Comparison of ENCODE assay signal across 9 mouse cellular contexts in genomic region chr16:42873942-42874341, GRCm38 (mm10). TPM values are rescaled to one million over a fixed set of nuclear protein-coding genes. Genes with fewer than 3 reads are reported as not detected.
DNase-seq lines count a peak whose midpoint lies in the region; ATAC-seq lines count a peak whose summit lies in the region.
"Had no signal": no experiment of that assay in that cellular context is flagged by ENCODE, and none has a peak within 500 bp of the region (broad histone marks: within the 10 kb centered on the region; RNA-seq: fewer than 3 reads in every experiment).

No protein-coding gene starts in this region.

- intact Hi-C loops in heart, postnatal 14 days (cut with DNase I): loop anchor here (5.0 kb wide), 1 partner anchor 37 kb away; no protein-coding TSS in a partner anchor

- H3K4me3 ChIP-seq in heart, embryonic 14.5 days (ENCODE audit: control insufficient read depth in 1 of 2, insufficient read depth in 1 of 2, low read depth in 1 of 2, low read length in 2 of 2): no peak overlapping the region
- H3K4me3 ChIP-seq in lung, embryonic 15.5 days: no peak overlapping the region
- H3K4me3 ChIP-seq in embryonic facial prominence, embryonic 14.5 days (ENCODE audit: low read depth, low read length): peak overlapping the region; percentile 58; the same call in 1 of the 2 replicates
- H3K4me3 ChIP-seq in midbrain, embryonic 15.5 days: no peak overlapping the region

- no peaks in the 10 kb centered on the region for H3K36me3 ChIP-seq in heart, embryonic 14.5 days (ENCODE audit: control insufficient read depth, insufficient read depth, low read length)
- H3K36me3 ChIP-seq in lung, embryonic 15.5 days: no peaks in the 10 kb centered on the region
- no peaks in the 10 kb centered on the region for H3K36me3 ChIP-seq in embryonic facial prominence, embryonic 14.5 days (ENCODE audit: control insufficient read depth, insufficient read depth, low read length)
- H3K36me3 ChIP-seq in midbrain, embryonic 15.5 days (replicated peaks): no peaks in the 10 kb centered on the region
- H3K36me3 ChIP-seq: liver, embryonic 15.5 days; neural tube, embryonic 12.5 days had no signal

- H3K4me2 ChIP-seq in heart, embryonic 14.5 days (ENCODE audit: low read length): peak overlapping the region; percentile 58; the same call in 1 of the 2 replicates
- H3K4me2 ChIP-seq in lung, embryonic 15.5 days: no peak overlapping the region
- H3K4me2 ChIP-seq in embryonic facial prominence, embryonic 14.5 days (ENCODE audit: low read depth, low read length): no peak overlapping the region; the same call in 1 of the 2 replicates
- H3K4me2 ChIP-seq in midbrain, embryonic 15.5 days: peak overlapping the region; percentile 51; the same call in 1 of the 2 replicates

- peaks cover 0 to 11% of the 10 kb centered on the region in 2 experiments; a peak in 1 of 4 replicates for H3K4me1 ChIP-seq in heart, embryonic 14.5 days (ENCODE audit: control insufficient read depth in 2 of 2, insufficient read depth in 2 of 2, low read length in 2 of 2)
- no peaks in the 10 kb centered on the region for H3K4me1 ChIP-seq in lung, embryonic 15.5 days
- no peaks in the 10 kb centered on the region; the same call in 1 of the 2 replicates for H3K4me1 ChIP-seq in embryonic facial prominence, embryonic 14.5 days (ENCODE audit: control insufficient read depth, insufficient read depth, low read length)
- H3K4me1 ChIP-seq in midbrain, embryonic 15.5 days: peaks cover 7% of the 10 kb centered on the region

- 63% methylated on average over 3 of the region's 3 CpGs for WGBS in heart, embryonic 14.5 days
- WGBS in lung, embryonic 15.5 days: 44% methylated on average over 3 of the region's 3 CpGs
- 60% methylated on average over 3 of the region's 3 CpGs for WGBS in embryonic facial prominence, embryonic 14.5 days
- 57% methylated on average over 3 of the region's 3 CpGs for WGBS in midbrain, embryonic 15.5 days

- H3K9me3 ChIP-seq in heart, embryonic 14.5 days (ENCODE audit: control insufficient read depth, low read length): no peaks in the 10 kb centered on the region
- no peaks in the 10 kb centered on the region for H3K9me3 ChIP-seq in lung, embryonic 15.5 days
- no peaks in the 10 kb centered on the region for H3K9me3 ChIP-seq in embryonic facial prominence, embryonic 14.5 days (ENCODE audit: control insufficient read depth, low read length)
- no peaks in the 10 kb centered on the region for H3K9me3 ChIP-seq in midbrain, embryonic 15.5 days
- H3K9me3 ChIP-seq: liver, embryonic 15.5 days; neural tube, embryonic 12.5 days had no signal

- H3K27ac ChIP-seq in heart, embryonic 14.5 days (replicated peaks in 1 of 2; ENCODE audit: control insufficient read depth in 1 of 2, insufficient read depth in 1 of 2, low read depth in 2 of 2, low read length in 2 of 2): peak overlapping the region in 1 of 2 experiments; percentile 88; a peak in 3 of 4 replicates
- peak overlapping the region; percentile 71 for H3K27ac ChIP-seq in lung, embryonic 15.5 days
- peak overlapping the region; percentile 96 for H3K27ac ChIP-seq in embryonic facial prominence, embryonic 14.5 days (replicated peaks; ENCODE audit: low read depth, low read length)
- peak overlapping the region; percentile 56; the same call in 1 of the 2 replicates for H3K27ac ChIP-seq in midbrain, embryonic 15.5 days

- H3K9ac ChIP-seq in heart, embryonic 14.5 days (ENCODE audit: low read length): no peak overlapping the region
- H3K9ac ChIP-seq in lung, embryonic 15.5 days: no peak overlapping the region
- no peak overlapping the region for H3K9ac ChIP-seq in embryonic facial prominence, embryonic 14.5 days (ENCODE audit: low read depth, low read length)
- H3K9ac ChIP-seq in midbrain, embryonic 15.5 days: no peak overlapping the region

- DNase-seq in heart, postnatal 14 days: no peak
- no peak for DNase-seq in lung, postnatal 25 days (ENCODE audit: low spot score)
- DNase-seq in embryonic facial prominence, embryonic 14.5 days (ENCODE audit: low spot score): no peak
- no peak for DNase-seq in adrenal gland, postnatal 14 days

- ATAC-seq in heart, embryonic 14.5 days (ENCODE audit: insufficient number of reproducible peaks, insufficient read depth, low FRiP score, low read depth): no peak
- ATAC-seq in lung, embryonic 15.5 days (ENCODE audit: borderline replicate concordance, extremely low read depth, low FRiP score, low TSS enrichment): no peak
- ATAC-seq in embryonic facial prominence, embryonic 14.5 days (ENCODE audit: low read depth): no peak
- no peak for ATAC-seq in midbrain, embryonic 15.5 days (replicated peaks)

- H3K27me3 ChIP-seq in heart, embryonic 14.5 days (ENCODE audit: control insufficient read depth, insufficient read depth, low read length): no peaks in the 10 kb centered on the region
- H3K27me3 ChIP-seq in lung, embryonic 15.5 days: no peaks in the 10 kb centered on the region
- no peaks in the 10 kb centered on the region for H3K27me3 ChIP-seq in embryonic facial prominence, embryonic 14.5 days (replicated peaks; ENCODE audit: control insufficient read depth, insufficient read depth, low read length)
- H3K27me3 ChIP-seq in midbrain, embryonic 15.5 days (replicated peaks): no peaks in the 10 kb centered on the region
- H3K27me3 ChIP-seq: liver, embryonic 15.5 days; neural tube, embryonic 12.5 days had no signal

RNA-seq across cellular contexts. Expression of gene Zbtb20, which starts 1.7 kb away (rescaled TPM):
- 49.4 and 50.3 TPM in 2 replicates for polyA plus RNA-seq in heart, embryonic 14.5 days (2014; fragmentation: Nextera tagmentation; extraction: Ambion mirVana)
- total RNA-seq in heart, postnatal 14 days (2021): 100 to 1,000 TPM; 169 to 192 TPM
- polyA plus RNA-seq in lung, embryonic 15.5 days (2015; fragmentation: Nextera tagmentation; extraction: Ambion mirVana): 17.9 and 22.1 TPM in 2 replicates
- polyA plus RNA-seq in embryonic facial prominence, embryonic 14.5 days (2014; fragmentation: Nextera tagmentation; extraction: Ambion mirVana): 20.6 and 23.6 TPM in 2 replicates
- polyA plus RNA-seq in midbrain, embryonic 15.5 days (2015; fragmentation: Nextera tagmentation; extraction: Ambion mirVana): 76.5 and 83.1 TPM in 2 replicates
- total RNA-seq in adrenal gland, postnatal 14 days (2021): 143 and 147 TPM in 2 replicates

Comparison
In these comparisons a context has a peak if more than half of its experiments do, and no peak if none do; other contexts are left out.
1. H3K4me2 ChIP-seq: peak in heart, embryonic 14.5 days (single experiment) and midbrain, embryonic 15.5 days (single experiment); none in lung, embryonic 15.5 days (single experiment) and embryonic facial prominence, embryonic 14.5 days (single experiment).